Mouse (Mus musculus) lung, embryonic 16.5 days (tissue): Measurements from ENCODE around the gene Gnb1. TPM values are rescaled to one million over a fixed set of nuclear protein-coding genes. Genes with fewer than 3 reads are reported as not detected.

Experiments
- ATAC-seq: fragments of 200-750 bp; cut with Nextera tagmentation; 2 replicates; pipeline ENCODE4 v1.8.0; 2017; ENCODE audit warnings: low read depth, mild to moderate bottlenecking, moderate library complexity
- H3K27ac ChIP-seq: fragments of 300-500 bp; sonication (generic); 2 replicates; pipeline ENCODE4 v1.5.1; 2014; ENCODE audit warnings: mild to moderate bottlenecking, control low read depth, low read length
- H3K27me3 ChIP-seq: fragments of 300-500 bp; sonication (generic); 2 replicates; pipeline ENCODE4 v1.6.1; 2014; ENCODE audit warnings: low read depth, low read length, mixed read lengths; ENCODE audit not compliant: control insufficient read depth, insufficient read depth
- H3K36me3 ChIP-seq: fragments of 300-500 bp; sonication (generic); 2 replicates; pipeline ENCODE4 v1.6.1; 2014; ENCODE audit warnings: low read length; ENCODE audit not compliant: control insufficient read depth, insufficient read depth
- H3K4me1 ChIP-seq: fragments of 300-500 bp; sonication (generic); replicated peaks from 2 replicates; pipeline ENCODE4 v1.6.1; 2014; ENCODE audit warnings: low read length, mixed read lengths; ENCODE audit not compliant: control insufficient read depth, insufficient read depth
- H3K4me2 ChIP-seq: fragments of 300-500 bp; sonication (generic); 2 replicates; pipeline ENCODE4 v1.6.1; 2014; ENCODE audit warnings: low read depth, low read length, control low read depth
- H3K4me3 ChIP-seq: fragments of 300-500 bp; sonication (generic); 2 replicates; pipeline ENCODE4 v1.5.1; 2014; ENCODE audit warnings: mild to moderate bottlenecking, low read length, control low read depth
- H3K9ac ChIP-seq: fragments of 300-500 bp; sonication (generic); 2 replicates; pipeline ENCODE4 v1.6.1; 2014; ENCODE audit warnings: low read length, control low read depth
- H3K9me3 ChIP-seq: fragments of 300-500 bp; sonication (generic); 2 replicates; pipeline ENCODE4 v1.6.1; 2016; ENCODE audit warnings: low read length; ENCODE audit not compliant: control insufficient read depth
- WGBS: fragments of 180-500 bp; shearing (Covaris S2); extraction: QIAGEN DNeasy Blood & Tissue Kit; methylation state at CpG from one replicate; pipeline ENCODE4 v1.1.7; 2014; 5-methylcytosine and 5-hydroxymethylcytosine counted together
- polyA plus RNA-seq: library from polyadenylated mRNA; unstranded; fragments of >200 nt; fragmentation: Nextera tagmentation; extraction: Ambion mirVana; gene quantifications from 2 replicates; pipeline ENCODE4 v1.2.1, GENCODE M21; 2015

Gene Gnb1
- polyA plus RNA-seq, 1 experiment from 2014 or later = 455 TPM

DNA sequence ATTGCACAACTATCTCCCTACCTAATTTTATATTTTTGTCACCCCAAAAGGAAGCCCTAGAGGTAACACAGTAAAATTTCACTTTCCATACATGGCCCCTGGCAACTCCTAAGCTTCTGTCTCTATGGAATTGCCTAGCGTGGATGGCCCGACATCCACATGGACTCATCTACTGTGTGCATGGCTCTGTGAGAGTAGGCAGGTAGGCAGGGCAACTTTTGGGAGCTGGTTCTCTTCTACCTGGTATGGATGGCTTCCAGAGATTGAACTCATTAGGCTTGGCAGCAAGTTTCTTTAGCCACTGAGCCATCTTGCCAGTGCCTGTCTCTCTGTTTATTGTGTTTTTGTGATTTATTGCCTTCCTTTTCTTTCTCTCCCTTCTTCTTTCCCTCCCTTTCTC, 23.6 kb downstream of the Gnb1 start:
- peaks cover 7% of the 10 kb centered on the region; the same call in 1 of the 2 replicates for H3K36me3 ChIP-seq
- H3K4me2 ChIP-seq = no peak overlapping the region
- H3K27me3 ChIP-seq = no peaks in the 10 kb centered on the region
- WGBS = 89% methylated on average over 2 of the region's 2 CpGs
- 0 out of 2 replicates have a peak, but pooled peaks cover 3% of the 10 kb centered on the region for H3K4me1 ChIP-seq
- no peak overlapping the region for H3K9ac ChIP-seq
- no peaks in the 10 kb centered on the region for H3K9me3 ChIP-seq
- H3K4me3 ChIP-seq = no peak overlapping the region
- no peak overlapping the region for H3K27ac ChIP-seq
- ATAC-seq = no peak

DNA sequence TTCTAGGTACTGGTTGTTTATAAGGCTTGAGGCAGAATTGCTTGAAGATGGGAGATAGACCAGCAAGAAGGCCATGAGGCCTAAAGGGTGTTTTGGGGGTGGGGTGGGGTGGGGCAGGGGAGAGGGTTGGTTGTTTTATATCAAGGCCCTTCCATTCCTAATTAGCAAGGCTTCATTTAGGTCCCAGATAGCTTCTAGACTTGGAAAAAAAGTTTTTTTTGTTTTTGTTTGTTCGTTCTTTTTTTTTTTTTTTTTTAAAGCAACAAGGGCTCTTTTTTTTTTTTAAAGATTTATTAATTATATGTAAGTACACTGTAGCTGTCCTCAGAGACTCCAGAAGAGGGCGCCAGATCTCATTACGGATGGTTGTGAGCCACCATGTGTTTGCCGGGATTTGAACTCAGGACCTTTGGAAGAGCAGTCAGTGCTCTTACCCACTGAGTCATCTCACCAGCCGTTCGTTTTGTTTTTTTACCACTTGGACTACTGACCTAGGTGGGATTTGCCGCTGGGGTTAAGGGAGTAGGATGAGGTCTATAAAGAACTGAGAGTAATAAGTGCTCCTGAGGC, 26.9 kb downstream of the Gnb1 start:
- ATAC-seq = no peak
- Histone ChIP-seq H3K36me3 (peaks cover 7% of the 10 kb centered on the region; the same call in 1 of the 2 replicates), H3K9ac (no peak overlapping the region), H3K27ac (no peak overlapping the region), H3K9me3 (no peaks in the 10 kb centered on the region), H3K4me2 (no peak overlapping the region), H3K4me1 (no peaks in the 10 kb centered on the region), H3K27me3 (no peaks in the 10 kb centered on the region), H3K4me3 (no peak overlapping the region)
- WGBS = 79% methylated on average over 7 of the region's 7 CpGs

GRCm38 (mm10) chr4:155522327-155522726, 31.2 kb downstream of the Gnb1 start:
- H3K36me3 ChIP-seq = no peaks in the 10 kb centered on the region; the same call in 1 of the 2 replicates
- H3K27me3 ChIP-seq = no peaks in the 10 kb centered on the region
- no peak overlapping the region for H3K27ac ChIP-seq
- H3K9ac ChIP-seq = no peak overlapping the region
- H3K4me3 ChIP-seq = no peak overlapping the region
- 58% methylated on average over 7 of the region's 7 CpGs for WGBS
- H3K4me2 ChIP-seq = no peak overlapping the region
- no peaks in the 10 kb centered on the region for H3K9me3 ChIP-seq
- ATAC-seq = no peak
- H3K4me1 ChIP-seq = no peaks in the 10 kb centered on the region

DNA sequence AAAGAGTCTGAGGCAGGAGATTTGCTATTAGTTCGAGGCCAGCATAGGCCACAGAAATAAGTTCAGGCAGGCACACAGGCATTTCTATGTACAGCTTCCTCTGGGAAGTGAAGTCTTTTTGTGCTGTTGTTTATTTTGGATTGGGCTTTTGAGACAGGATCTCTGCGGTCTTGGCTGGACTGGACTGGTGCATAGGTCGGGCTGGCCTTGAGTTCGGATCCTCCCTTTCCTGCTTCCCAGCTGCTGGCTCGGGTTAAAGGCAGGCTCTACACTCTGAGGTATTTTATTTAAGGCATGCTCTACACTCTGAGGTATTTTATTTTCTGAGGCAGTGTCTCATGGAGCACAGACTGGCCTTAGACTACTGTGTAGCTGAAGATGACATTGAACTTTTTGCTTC, 34.6 kb downstream of the Gnb1 start:
- H3K4me1 ChIP-seq = no peaks in the 10 kb centered on the region
- H3K4me2 ChIP-seq = no peak overlapping the region
- H3K27me3 ChIP-seq = no peaks in the 10 kb centered on the region
- H3K27ac ChIP-seq = no peak overlapping the region
- no peak overlapping the region for H3K4me3 ChIP-seq
- H3K36me3 ChIP-seq = peaks cover 11% of the 10 kb centered on the region
- no peaks in the 10 kb centered on the region for H3K9me3 ChIP-seq
- no peak for ATAC-seq
- WGBS = 67% methylated on average over 5 of the region's 5 CpGs
- no peak overlapping the region for H3K9ac ChIP-seq

- Histone ChIP-seq H3K27me3 (no peaks in the 10 kb centered on the region), H3K4me2 (no peak overlapping the region), H3K9me3 (no peaks in the 10 kb centered on the region), H3K9ac (no peak overlapping the region), H3K4me3 (no peak overlapping the region), H3K27ac (no peak overlapping the region), H3K4me1 (no peaks in the 10 kb centered on the region), H3K36me3 (peaks cover 17% of the 10 kb centered on the region)
- WGBS = 82% methylated on average over 3 of the region's 3 CpGs
- ATAC-seq = no peak
These were observed 38.1 kb downstream of the Gnb1 start for GRCm38 (mm10) chr4:155529294-155529693.

DNA sequence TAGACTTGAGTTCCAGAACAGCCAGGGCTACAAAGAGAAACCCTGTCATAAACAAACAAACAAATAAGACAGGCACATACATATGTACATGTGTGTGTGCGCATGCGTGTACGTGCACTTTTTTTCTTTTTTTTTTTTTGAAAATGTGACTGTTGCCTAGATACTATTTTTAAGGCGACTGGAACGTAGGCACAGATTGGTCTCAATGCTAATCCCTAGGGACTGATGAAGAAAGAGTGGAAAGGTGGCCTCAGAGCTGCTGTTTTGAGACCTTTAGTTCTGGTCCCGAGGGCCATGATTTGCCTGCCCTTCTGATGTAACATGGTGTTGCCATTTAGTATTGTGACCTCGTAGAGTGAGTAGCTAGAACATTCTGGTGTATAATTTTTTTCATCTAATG, 58.8 kb downstream of the Gnb1 start:
- no peak for ATAC-seq
- no peaks in the 10 kb centered on the region for H3K9me3 ChIP-seq
- H3K36me3 ChIP-seq = peaks cover 49% of the 10 kb centered on the region
- no peak overlapping the region for H3K9ac ChIP-seq
- 88% methylated on average over 7 of the region's 7 CpGs for WGBS
- H3K4me2 ChIP-seq = no peak overlapping the region
- no peak overlapping the region for H3K27ac ChIP-seq
- H3K4me1 ChIP-seq = no peaks in the 10 kb centered on the region
- H3K4me3 ChIP-seq = no peak overlapping the region
- no peaks in the 10 kb centered on the region for H3K27me3 ChIP-seq

DNA sequence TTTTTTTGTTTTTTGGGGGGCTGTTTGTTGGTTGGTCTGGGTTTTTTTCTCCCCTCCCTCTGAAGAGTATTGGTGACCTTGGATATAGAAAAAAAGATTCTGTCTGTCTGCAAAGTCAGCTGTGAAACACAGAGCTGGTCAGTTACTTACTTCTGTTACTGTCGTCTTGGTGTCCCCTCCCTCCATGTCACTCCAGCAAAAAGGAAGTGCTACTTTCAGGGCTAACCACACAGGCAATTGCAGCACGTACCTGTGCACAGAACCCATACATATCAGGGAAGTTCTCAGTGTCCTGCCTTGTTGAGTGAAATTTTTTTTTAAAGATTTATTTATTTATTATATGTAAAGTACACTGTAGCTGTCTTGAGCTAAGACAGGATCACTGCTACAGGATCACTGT, 59.3 kb downstream of the Gnb1 start:
- H3K27ac ChIP-seq = no peak overlapping the region
- WGBS = 67% methylated on average over 2 of the region's 2 CpGs
- no peak for ATAC-seq
- no peaks in the 10 kb centered on the region for H3K4me1 ChIP-seq
- H3K4me3 ChIP-seq = no peak overlapping the region
- H3K27me3 ChIP-seq = no peaks in the 10 kb centered on the region
- no peak overlapping the region for H3K9ac ChIP-seq
- H3K4me2 ChIP-seq = no peak overlapping the region
- H3K36me3 ChIP-seq = peaks cover 50% of the 10 kb centered on the region
- H3K9me3 ChIP-seq = no peaks in the 10 kb centered on the region

DNA sequence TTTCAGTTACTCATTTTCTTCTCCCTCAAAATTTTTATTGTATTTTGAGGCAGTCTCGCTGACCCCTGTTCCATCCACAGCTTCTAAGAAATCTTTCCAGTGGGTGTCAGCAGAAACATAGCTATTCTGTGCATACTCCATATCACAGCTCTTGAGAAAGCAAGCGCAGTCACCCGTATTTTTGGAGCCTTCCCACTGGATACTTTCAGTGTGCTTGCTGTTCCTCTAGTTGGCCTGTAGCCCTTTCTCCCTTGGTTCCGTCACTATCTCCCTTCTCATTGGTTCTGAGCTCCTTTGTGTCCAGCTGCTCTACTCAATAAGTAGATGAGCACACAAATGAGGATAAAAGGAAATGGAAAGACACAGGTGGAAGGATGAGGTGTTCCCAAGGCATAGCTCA, 59.9 kb downstream of the Gnb1 start:
- 91% methylated on average over 4 of the region's 4 CpGs for WGBS
- no peaks in the 10 kb centered on the region for H3K4me1 ChIP-seq
- H3K36me3 ChIP-seq = peaks cover 49% of the 10 kb centered on the region

DNA sequence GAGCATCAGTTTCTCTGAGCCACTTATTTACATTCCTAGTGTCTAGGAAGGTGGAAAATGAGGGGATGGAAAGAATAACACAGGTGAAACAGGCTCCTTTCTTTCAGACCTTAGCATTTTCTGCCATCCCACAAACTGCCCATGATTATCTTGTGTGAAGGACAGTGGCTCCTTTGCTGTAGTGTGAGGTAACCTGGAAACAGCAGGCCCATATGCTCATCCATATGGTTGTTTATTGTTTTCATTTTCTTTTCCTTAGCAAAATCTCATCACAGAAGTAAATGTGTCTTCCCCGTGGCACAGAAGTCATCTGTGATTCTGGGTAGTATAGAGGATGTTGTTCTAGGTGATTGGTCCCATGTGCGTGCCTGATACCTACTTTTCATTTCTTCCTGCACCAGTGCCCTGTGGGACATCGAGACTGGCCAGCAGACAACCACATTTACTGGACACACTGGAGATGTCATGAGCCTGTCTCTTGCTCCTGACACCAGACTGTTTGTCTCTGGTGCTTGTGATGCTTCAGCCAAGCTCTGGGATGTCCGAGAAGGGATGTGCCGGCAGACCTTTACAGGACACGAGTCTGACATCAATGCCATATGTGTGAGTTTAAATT, 61.9 kb downstream of the Gnb1 start:
- Histone ChIP-seq H3K9me3 (no peaks in the 10 kb centered on the region), H3K4me2 (no peak overlapping the region), H3K36me3 (peaks cover 62% of the 10 kb centered on the region), H3K9ac (no peak overlapping the region), H3K27me3 (no peaks in the 10 kb centered on the region), H3K4me1 (no peaks in the 10 kb centered on the region), H3K27ac (no peak overlapping the region), H3K4me3 (no peak overlapping the region)
- no peak for ATAC-seq
- 89% methylated on average over 6 of the region's 6 CpGs for WGBS

More for the DNA sequence above, 59.9 kb downstream of the Gnb1 start:
- no peak for ATAC-seq
- H3K4me2 ChIP-seq = no peak overlapping the region
- no peak overlapping the region for H3K9ac ChIP-seq
- H3K27ac ChIP-seq = no peak overlapping the region
- H3K9me3 ChIP-seq = no peaks in the 10 kb centered on the region
- H3K27me3 ChIP-seq = no peaks in the 10 kb centered on the region
- no peak overlapping the region for H3K4me3 ChIP-seq
